Mouse (Mus musculus): ENCODE measurements at regions not wholly inside any gene's neighbourhood (a gene's known extent, or its start where the extent isn't known, plus 50 kb on each side); places are given as distances from the start of the nearest gene placed in this dataset.

- no peaks in the 10 kb centered on the region for H3K9me3 ChIP-seq (ENCODE audit: control insufficient read depth, low read depth, low read length)
- H3K4me3 ChIP-seq (ENCODE audit: low read depth, low read length): no peak overlapping the region
- no peak overlapping the region for H3K27ac ChIP-seq (ENCODE audit: low read length)
- no peak overlapping the region for H3K9ac ChIP-seq (replicated peaks; ENCODE audit: low read depth, low read length)
- H3K4me1 ChIP-seq (ENCODE audit: control insufficient read depth, insufficient read depth, low read length): no peaks in the 10 kb centered on the region
- H3K36me3 ChIP-seq (ENCODE audit: control insufficient read depth, insufficient read depth, low read length): no peaks in the 10 kb centered on the region
- H3K27me3 ChIP-seq (ENCODE audit: control insufficient read depth, insufficient read depth, low read length): no peaks in the 10 kb centered on the region
- no peak for ATAC-seq (ENCODE audit: insufficient number of reproducible peaks, insufficient read depth, low FRiP score, low read depth)
- H3K4me2 ChIP-seq (replicated peaks; ENCODE audit: low read depth, low read length): no peak overlapping the region
Measured at GRCm38 (mm10) chr8:44656031-44656430, 279.2 kb upstream of the Fat1 start.

DNA sequence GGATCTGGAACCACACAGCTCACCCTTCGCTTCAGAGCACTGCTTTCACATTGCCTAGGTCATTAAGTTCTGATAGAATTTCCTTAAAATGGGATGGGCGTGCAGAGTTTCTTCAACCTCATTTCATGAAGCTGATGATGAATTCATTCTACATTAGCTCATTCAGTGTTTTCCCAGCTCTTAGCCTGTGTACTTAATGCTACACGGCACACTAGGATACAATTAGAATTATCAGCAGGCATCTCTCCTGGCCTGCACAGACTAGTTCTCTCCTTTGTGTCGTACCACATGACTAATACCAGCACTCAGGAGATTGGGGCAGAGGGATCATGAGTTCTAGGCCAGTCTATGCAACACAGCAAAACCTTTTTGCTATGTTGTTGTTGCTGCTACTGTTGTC is 278.8 kb upstream of the Fat1 start:
- no peaks in the 10 kb centered on the region for H3K9me3 ChIP-seq (ENCODE audit: control insufficient read depth, low read depth, low read length)
- H3K27ac ChIP-seq (ENCODE audit: low read length): no peak overlapping the region
- H3K4me3 ChIP-seq (ENCODE audit: low read depth, low read length): no peak overlapping the region
- no peaks in the 10 kb centered on the region for H3K4me1 ChIP-seq (ENCODE audit: control insufficient read depth, insufficient read depth, low read length)
- ATAC-seq (ENCODE audit: insufficient number of reproducible peaks, insufficient read depth, low FRiP score, low read depth): peak; percentile 63
- no peaks in the 10 kb centered on the region for H3K36me3 ChIP-seq (ENCODE audit: control insufficient read depth, insufficient read depth, low read length)
- no peak overlapping the region for H3K9ac ChIP-seq (replicated peaks; ENCODE audit: low read depth, low read length)
- no peaks in the 10 kb centered on the region for H3K27me3 ChIP-seq (ENCODE audit: control insufficient read depth, insufficient read depth, low read length)
- WGBS: 45% methylated on average over 4 of the region's 4 CpGs
- no peak overlapping the region for H3K4me2 ChIP-seq (replicated peaks; ENCODE audit: low read depth, low read length)

GRCm38 (mm10) chr8:44661696-44662095 is 273.6 kb upstream of the Fat1 start:
- Histone ChIP-seq H3K4me1 (ENCODE audit: control insufficient read depth, insufficient read depth, low read length) (no peaks in the 10 kb centered on the region), H3K4me3 (ENCODE audit: low read depth, low read length) (no peak overlapping the region), H3K27ac (ENCODE audit: low read length) (no peak overlapping the region), H3K9me3 (ENCODE audit: control insufficient read depth, low read depth, low read length) (no peaks in the 10 kb centered on the region), H3K27me3 (ENCODE audit: control insufficient read depth, insufficient read depth, low read length) (no peaks in the 10 kb centered on the region), H3K36me3 (ENCODE audit: control insufficient read depth, insufficient read depth, low read length) (no peaks in the 10 kb centered on the region), H3K9ac (replicated peaks; ENCODE audit: low read depth, low read length) (no peak overlapping the region), H3K4me2 (replicated peaks; ENCODE audit: low read depth, low read length) (no peak overlapping the region)
- WGBS: 70% methylated on average over 2 of the region's 2 CpGs
- ATAC-seq (ENCODE audit: insufficient number of reproducible peaks, insufficient read depth, low FRiP score, low read depth): no peak

- Histone ChIP-seq H3K4me1 (ENCODE audit: control insufficient read depth, insufficient read depth, low read length) (no peaks in the 10 kb centered on the region), H3K9ac (replicated peaks; ENCODE audit: low read depth, low read length) (no peak overlapping the region), H3K36me3 (ENCODE audit: control insufficient read depth, insufficient read depth, low read length) (no peaks in the 10 kb centered on the region), H3K9me3 (ENCODE audit: control insufficient read depth, low read depth, low read length) (no peaks in the 10 kb centered on the region), H3K27me3 (ENCODE audit: control insufficient read depth, insufficient read depth, low read length) (no peaks in the 10 kb centered on the region), H3K27ac (ENCODE audit: low read length) (no peak overlapping the region), H3K4me2 (replicated peaks; ENCODE audit: low read depth, low read length) (no peak overlapping the region), H3K4me3 (ENCODE audit: low read depth, low read length) (no peak overlapping the region)
- no peak for ATAC-seq (ENCODE audit: insufficient number of reproducible peaks, insufficient read depth, low FRiP score, low read depth)
- 85% methylated on average over 9 of the region's 9 CpGs for WGBS
Measured at GRCm38 (mm10) chr8:44687126-44687525, 248.1 kb upstream of the Fat1 start.

GRCm38 (mm10) chr8:44689837-44690592 is 245.2 kb upstream of the Fat1 start:
- H3K27me3 ChIP-seq (ENCODE audit: control insufficient read depth, insufficient read depth, low read length): no peaks in the 10 kb centered on the region
- H3K9ac ChIP-seq (replicated peaks; ENCODE audit: low read depth, low read length): no peak overlapping the region
- no peak overlapping the region for H3K4me3 ChIP-seq (ENCODE audit: low read depth, low read length)
- no peak overlapping the region for H3K4me2 ChIP-seq (replicated peaks; ENCODE audit: low read depth, low read length)
- 85% methylated on average over 9 of the region's 9 CpGs for WGBS
- no peak overlapping the region for H3K27ac ChIP-seq (ENCODE audit: low read length)
- no peak for ATAC-seq (ENCODE audit: insufficient number of reproducible peaks, insufficient read depth, low FRiP score, low read depth)
- H3K9me3 ChIP-seq (ENCODE audit: control insufficient read depth, low read depth, low read length): no peaks in the 10 kb centered on the region
- H3K4me1 ChIP-seq (ENCODE audit: control insufficient read depth, insufficient read depth, low read length): 0 out of 2 replicates have a peak, but pooled peaks cover 3% of the 10 kb centered on the region
- no peaks in the 10 kb centered on the region for H3K36me3 ChIP-seq (ENCODE audit: control insufficient read depth, insufficient read depth, low read length)

DNA sequence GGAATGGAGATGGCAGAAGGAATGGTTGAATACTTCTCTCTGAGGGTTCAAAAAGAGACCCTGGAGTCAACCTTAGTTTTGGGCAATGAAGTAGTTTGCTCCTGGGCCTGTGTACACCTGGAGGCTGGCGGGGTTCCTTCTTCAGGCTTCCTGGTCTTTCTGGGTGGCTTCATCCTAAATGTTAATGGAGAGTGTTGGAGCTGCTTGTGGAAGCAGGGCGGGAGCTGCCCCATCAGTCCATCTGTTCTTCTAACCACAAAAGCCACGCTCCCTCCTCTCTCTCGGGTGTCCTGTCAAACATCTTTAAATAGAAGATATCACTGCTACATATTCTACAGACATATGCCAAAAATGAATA is 244.7 kb upstream of the Fat1 start:
- Histone ChIP-seq H3K36me3 (ENCODE audit: control insufficient read depth, insufficient read depth, low read length) (no peaks in the 10 kb centered on the region), H3K4me1 (ENCODE audit: control insufficient read depth, insufficient read depth, low read length) (0 out of 2 replicates have a peak, but pooled peaks cover 3% of the 10 kb centered on the region), H3K9ac (replicated peaks; ENCODE audit: low read depth, low read length) (no peak overlapping the region), H3K27me3 (ENCODE audit: control insufficient read depth, insufficient read depth, low read length) (no peaks in the 10 kb centered on the region), H3K4me2 (replicated peaks; ENCODE audit: low read depth, low read length) (no peak overlapping the region), H3K9me3 (ENCODE audit: control insufficient read depth, low read depth, low read length) (no peaks in the 10 kb centered on the region), H3K27ac (ENCODE audit: low read length) (no peak overlapping the region), H3K4me3 (ENCODE audit: low read depth, low read length) (no peak overlapping the region)
- no peak for ATAC-seq (ENCODE audit: insufficient number of reproducible peaks, insufficient read depth, low FRiP score, low read depth)
- WGBS: 78% methylated on average over 4 of the region's 4 CpGs

DNA sequence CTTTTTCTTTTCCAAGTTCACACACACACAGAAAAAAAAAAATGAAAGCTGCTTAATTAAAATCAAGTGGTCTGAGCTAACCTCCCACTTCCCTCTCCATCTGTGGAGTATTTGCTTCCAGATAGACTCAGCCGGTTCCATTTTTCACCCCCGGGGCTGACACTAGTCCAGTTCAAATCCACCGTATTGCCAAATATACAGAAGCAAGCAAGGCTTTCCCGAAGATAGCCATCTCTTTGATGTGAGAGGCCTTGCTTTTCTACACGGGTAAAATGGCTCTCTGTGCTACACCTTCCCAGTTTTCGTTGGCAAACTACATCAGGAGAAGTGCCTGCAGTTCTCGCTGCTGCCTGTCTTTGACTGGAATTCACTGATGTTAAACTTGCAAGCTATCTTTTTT is 244.1 kb upstream of the Fat1 start:
- no peak overlapping the region for H3K4me2 ChIP-seq (replicated peaks; ENCODE audit: low read depth, low read length)
- no peaks in the 10 kb centered on the region for H3K27me3 ChIP-seq (ENCODE audit: control insufficient read depth, insufficient read depth, low read length)
- no peaks in the 10 kb centered on the region for H3K36me3 ChIP-seq (ENCODE audit: control insufficient read depth, insufficient read depth, low read length)
- peaks cover 8% of the 10 kb centered on the region; the same call in 1 of the 2 replicates for H3K4me1 ChIP-seq (ENCODE audit: control insufficient read depth, insufficient read depth, low read length)
- 33% methylated on average over 7 of the region's 7 CpGs for WGBS
- H3K9ac ChIP-seq (replicated peaks; ENCODE audit: low read depth, low read length): no peak overlapping the region
- H3K4me3 ChIP-seq (ENCODE audit: low read depth, low read length): no peak overlapping the region
- no peak overlapping the region for H3K27ac ChIP-seq (ENCODE audit: low read length)
- H3K9me3 ChIP-seq (ENCODE audit: control insufficient read depth, low read depth, low read length): no peaks in the 10 kb centered on the region
- no peak for ATAC-seq (ENCODE audit: insufficient number of reproducible peaks, insufficient read depth, low FRiP score, low read depth)

DNA sequence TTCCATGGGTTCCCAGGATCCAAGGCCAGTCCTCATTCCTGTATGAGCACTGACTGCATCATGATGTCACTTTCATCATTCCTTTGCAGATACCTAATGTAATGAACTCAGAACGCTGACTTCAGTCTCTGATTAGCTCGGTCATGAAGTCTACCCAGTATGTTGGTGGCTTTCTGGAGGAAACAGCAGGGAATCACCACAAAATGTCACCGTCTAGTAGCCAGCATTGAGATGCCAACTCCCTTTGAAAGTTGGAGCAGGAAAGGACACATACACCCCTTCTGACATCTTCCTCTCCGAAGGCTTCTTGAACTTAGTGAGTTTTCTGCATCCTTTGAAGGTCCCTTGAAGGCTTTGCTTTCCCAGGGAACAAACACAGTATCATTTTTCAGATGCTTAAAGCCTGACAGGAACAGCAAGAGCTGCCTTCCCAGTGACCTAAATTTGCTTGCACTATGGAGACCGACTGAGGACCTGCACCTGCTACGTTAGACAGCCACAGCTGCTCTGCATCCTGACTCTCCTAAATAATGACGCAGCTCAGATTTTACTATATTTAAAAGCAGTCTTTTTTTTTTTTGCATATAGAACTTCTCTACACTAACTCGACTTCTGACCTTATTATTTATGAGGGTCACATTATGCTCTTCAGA is 243.1 kb upstream of the Fat1 start:
- no peaks in the 10 kb centered on the region for H3K9me3 ChIP-seq (ENCODE audit: control insufficient read depth, low read depth, low read length)
- no peak for ATAC-seq (ENCODE audit: insufficient number of reproducible peaks, insufficient read depth, low FRiP score, low read depth)
- H3K4me1 ChIP-seq (ENCODE audit: control insufficient read depth, insufficient read depth, low read length): peaks cover 12% of the 10 kb centered on the region; the same call in 1 of the 2 replicates
- no peaks in the 10 kb centered on the region for H3K36me3 ChIP-seq (ENCODE audit: control insufficient read depth, insufficient read depth, low read length)
- WGBS: 48% methylated on average over 8 of the region's 8 CpGs
- no peaks in the 10 kb centered on the region for H3K27me3 ChIP-seq (ENCODE audit: control insufficient read depth, insufficient read depth, low read length)
- H3K27ac ChIP-seq (ENCODE audit: low read length): no peak overlapping the region
- H3K4me3 ChIP-seq (ENCODE audit: low read depth, low read length): no peak overlapping the region
- H3K4me2 ChIP-seq (replicated peaks; ENCODE audit: low read depth, low read length): no peak overlapping the region
- H3K9ac ChIP-seq (replicated peaks; ENCODE audit: low read depth, low read length): no peak overlapping the region

Data from stomach, embryonic 14.5 days (tissue).